Mouse (Mus musculus): ENCODE measurements around the gene Trpm4. TPM values are rescaled to one million over a fixed set of nuclear protein-coding genes. Genes with fewer than 3 reads are reported as not detected.
A peak's percentile ranks its signal among the peaks of the same experiment; 100 is the strongest.

Gene Trpm4
- polyA plus RNA-seq, 1 experiment from 2014 or later: 6.8 TPM

- H3K27ac ChIP-seq (ENCODE audit: low read depth, low read length): no peak overlapping the region
- WGBS: 34% methylated on average over 10 of the region's 10 CpGs
- no peak for ATAC-seq (replicated peaks; ENCODE audit: low FRiP score)
- DNase-seq (ENCODE audit: low spot score): no peak
- no peaks in the 10 kb centered on the region for H3K9me3 ChIP-seq (ENCODE audit: control insufficient read depth, low read length)
- no peak overlapping the region for H3K4me3 ChIP-seq (ENCODE audit: low read depth, low read length)
- H3K36me3 ChIP-seq (ENCODE audit: control insufficient read depth, insufficient read depth, low read length): no peaks in the 10 kb centered on the region
- H3K27me3 ChIP-seq (ENCODE audit: control insufficient read depth, insufficient read depth, low read length): no peaks in the 10 kb centered on the region
- no peaks in the 10 kb centered on the region; the same call in 1 of the 2 replicates for H3K4me1 ChIP-seq (replicated peaks; ENCODE audit: control insufficient read depth, insufficient read depth, low read length)
- no peak overlapping the region for H3K9ac ChIP-seq (ENCODE audit: low read length)
- no peak overlapping the region for H3K4me2 ChIP-seq (ENCODE audit: low read depth, low read length, severe bottlenecking)
Measured at GRCm38 (mm10) chr7:45312686-45313453, 20.7 kb downstream of the Trpm4 start.

- DNase-seq (ENCODE audit: low spot score) (no peak), ATAC-seq (replicated peaks; ENCODE audit: low FRiP score) (no peak)
- Histone ChIP-seq H3K27ac (ENCODE audit: low read depth, low read length) (no peak overlapping the region), H3K9me3 (ENCODE audit: control insufficient read depth, low read length) (no peaks in the 10 kb centered on the region), H3K36me3 (ENCODE audit: control insufficient read depth, insufficient read depth, low read length) (no peaks in the 10 kb centered on the region), H3K4me1 (replicated peaks; ENCODE audit: control insufficient read depth, insufficient read depth, low read length) (no peaks in the 10 kb centered on the region; the same call in 1 of the 2 replicates), H3K4me2 (ENCODE audit: low read depth, low read length, severe bottlenecking) (no peak overlapping the region), H3K9ac (ENCODE audit: low read length) (no peak overlapping the region), H3K27me3 (ENCODE audit: control insufficient read depth, insufficient read depth, low read length) (no peaks in the 10 kb centered on the region), H3K4me3 (ENCODE audit: low read depth, low read length) (no peak overlapping the region)
- 79% methylated on average over 8 of the region's 8 CpGs for WGBS
Measured at GRCm38 (mm10) chr7:45312023-45312422, 21.6 kb downstream of the Trpm4 start.

DNA sequence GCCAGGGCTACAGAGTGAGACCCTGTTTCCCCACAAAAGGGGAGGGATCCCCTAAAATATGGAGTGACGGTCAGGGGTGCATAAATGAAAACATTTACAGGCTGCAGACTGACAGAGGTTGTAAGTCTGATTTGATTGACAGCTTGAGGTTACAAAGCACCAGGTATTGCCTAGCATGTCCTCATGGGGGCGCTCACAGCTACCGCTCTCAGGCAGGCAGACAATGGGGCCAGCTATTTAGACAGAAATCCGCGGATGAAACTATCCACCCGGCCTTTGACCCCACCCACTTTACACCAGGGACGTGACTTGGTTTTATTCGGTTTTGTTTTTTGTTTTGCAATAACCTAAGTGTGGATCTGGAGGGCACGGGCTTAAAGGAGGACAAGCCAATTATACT lies 24.1 kb downstream of the Trpm4 start:
- Histone ChIP-seq H3K4me2 (ENCODE audit: low read depth, low read length, severe bottlenecking) (no peak overlapping the region), H3K9ac (ENCODE audit: low read length) (no peak overlapping the region), H3K27me3 (ENCODE audit: control insufficient read depth, insufficient read depth, low read length) (no peaks in the 10 kb centered on the region), H3K27ac (ENCODE audit: low read depth, low read length) (no peak overlapping the region), H3K4me1 (replicated peaks; ENCODE audit: control insufficient read depth, insufficient read depth, low read length) (peaks cover 2% of the 10 kb centered on the region; the same call in 1 of the 2 replicates), H3K9me3 (ENCODE audit: control insufficient read depth, low read length) (no peaks in the 10 kb centered on the region), H3K4me3 (ENCODE audit: low read depth, low read length) (no peak overlapping the region), H3K36me3 (ENCODE audit: control insufficient read depth, insufficient read depth, low read length) (no peaks in the 10 kb centered on the region)
- ATAC-seq (replicated peaks; ENCODE audit: low FRiP score) (0 out of 2 replicates have a peak, but pooled peaks have one; percentile 18), DNase-seq (ENCODE audit: low spot score) (peak; percentile 83)
- WGBS: 10% methylated on average over 9 of the region's 9 CpGs

DNA sequence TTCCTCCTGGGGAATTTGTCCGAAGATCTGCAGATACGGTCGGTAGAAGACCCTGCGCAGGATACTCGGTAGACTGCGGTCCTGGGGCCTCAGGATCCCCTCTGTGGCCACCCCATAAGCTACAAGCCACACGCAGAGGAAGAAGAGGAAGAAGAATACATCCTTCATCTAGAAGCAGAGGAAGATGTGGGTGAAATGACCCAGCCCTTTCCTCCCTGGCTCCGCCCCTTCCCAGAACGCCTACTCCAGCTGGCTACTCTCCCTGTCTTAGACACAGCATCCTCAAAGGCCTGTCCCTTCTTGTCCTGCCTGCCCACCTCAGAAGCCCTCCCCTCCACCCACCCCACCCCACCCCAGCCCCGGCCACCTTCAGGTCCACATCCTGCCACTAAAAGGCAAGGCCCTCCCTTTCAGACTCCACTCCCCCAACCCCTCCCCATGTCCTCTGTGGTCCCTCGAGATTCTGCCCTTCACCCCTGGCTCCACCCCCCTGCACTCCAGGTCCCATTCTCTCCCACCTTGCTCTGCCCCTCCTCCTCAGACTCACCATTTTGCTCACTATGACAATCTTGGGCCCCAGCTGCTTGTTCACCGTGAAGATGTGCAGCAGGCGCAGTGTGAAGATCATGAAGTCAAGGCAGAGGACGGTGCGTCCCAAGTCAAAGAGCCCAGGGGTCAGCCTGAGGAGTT lies 24.9 kb downstream of the Trpm4 start:
- no peak overlapping the region for H3K4me3 ChIP-seq (ENCODE audit: low read depth, low read length)
- no peak overlapping the region for H3K27ac ChIP-seq (ENCODE audit: low read depth, low read length)
- H3K9me3 ChIP-seq (ENCODE audit: control insufficient read depth, low read length): no peaks in the 10 kb centered on the region
- peaks cover 2% of the 10 kb centered on the region; the same call in 1 of the 2 replicates for H3K4me1 ChIP-seq (replicated peaks; ENCODE audit: control insufficient read depth, insufficient read depth, low read length)
- H3K9ac ChIP-seq (ENCODE audit: low read length): no peak overlapping the region
- 66% methylated on average over 14 of the region's 15 CpGs for WGBS
- H3K36me3 ChIP-seq (ENCODE audit: control insufficient read depth, insufficient read depth, low read length): no peaks in the 10 kb centered on the region
- DNase-seq (ENCODE audit: low spot score) (no peak), ATAC-seq (replicated peaks; ENCODE audit: low FRiP score) (no peak)
- H3K4me2 ChIP-seq (ENCODE audit: low read depth, low read length, severe bottlenecking): no peak overlapping the region
- H3K27me3 ChIP-seq (ENCODE audit: control insufficient read depth, insufficient read depth, low read length): no peaks in the 10 kb centered on the region

- peak; percentile 58 for ATAC-seq (replicated peaks; ENCODE audit: low FRiP score)
- peak overlapping the region; percentile 11; the same call in 1 of the 2 replicates for H3K4me3 ChIP-seq (ENCODE audit: low read depth, low read length)
- no peak overlapping the region for H3K9ac ChIP-seq (ENCODE audit: low read length)
- H3K36me3 ChIP-seq (ENCODE audit: control insufficient read depth, insufficient read depth, low read length): no peaks in the 10 kb centered on the region
- 3% methylated on average over 17 of the region's 17 CpGs for WGBS
- peaks cover 2% of the 10 kb centered on the region; the same call in 1 of the 2 replicates for H3K4me1 ChIP-seq (replicated peaks; ENCODE audit: control insufficient read depth, insufficient read depth, low read length)
- DNase-seq (ENCODE audit: low spot score): peak; percentile 85
- H3K4me2 ChIP-seq (ENCODE audit: low read depth, low read length, severe bottlenecking): peak overlapping the region; percentile 47
- no peaks in the 10 kb centered on the region for H3K27me3 ChIP-seq (ENCODE audit: control insufficient read depth, insufficient read depth, low read length)
- H3K9me3 ChIP-seq (ENCODE audit: control insufficient read depth, low read length): no peaks in the 10 kb centered on the region
- H3K27ac ChIP-seq (ENCODE audit: low read depth, low read length): no peak overlapping the region
Measured at GRCm38 (mm10) chr7:45305275-45305674, 28.3 kb downstream of the Trpm4 start.

- Histone ChIP-seq H3K9ac (ENCODE audit: low read length) (peak overlapping the region; percentile 12; the same call in 1 of the 2 replicates), H3K4me2 (ENCODE audit: low read depth, low read length, severe bottlenecking) (peak overlapping the region; percentile 47), H3K27me3 (ENCODE audit: control insufficient read depth, insufficient read depth, low read length) (no peaks in the 10 kb centered on the region), H3K36me3 (ENCODE audit: control insufficient read depth, insufficient read depth, low read length) (no peaks in the 10 kb centered on the region), H3K9me3 (ENCODE audit: control insufficient read depth, low read length) (no peaks in the 10 kb centered on the region), H3K27ac (ENCODE audit: low read depth, low read length) (no peak overlapping the region), H3K4me3 (ENCODE audit: low read depth, low read length) (peak overlapping the region; percentile 11; the same call in 1 of the 2 replicates), H3K4me1 (replicated peaks; ENCODE audit: control insufficient read depth, insufficient read depth, low read length) (peaks cover 2% of the 10 kb centered on the region; the same call in 1 of the 2 replicates)
- WGBS: 11% methylated on average over 12 of the region's 13 CpGs
- ATAC-seq (replicated peaks; ENCODE audit: low FRiP score) (0 out of 2 replicates have a peak, but pooled peaks have one; percentile 15), DNase-seq (ENCODE audit: low spot score) (no peak)
Measured at GRCm38 (mm10) chr7:45304869-45305268, 28.7 kb downstream of the Trpm4 start.

DNA sequence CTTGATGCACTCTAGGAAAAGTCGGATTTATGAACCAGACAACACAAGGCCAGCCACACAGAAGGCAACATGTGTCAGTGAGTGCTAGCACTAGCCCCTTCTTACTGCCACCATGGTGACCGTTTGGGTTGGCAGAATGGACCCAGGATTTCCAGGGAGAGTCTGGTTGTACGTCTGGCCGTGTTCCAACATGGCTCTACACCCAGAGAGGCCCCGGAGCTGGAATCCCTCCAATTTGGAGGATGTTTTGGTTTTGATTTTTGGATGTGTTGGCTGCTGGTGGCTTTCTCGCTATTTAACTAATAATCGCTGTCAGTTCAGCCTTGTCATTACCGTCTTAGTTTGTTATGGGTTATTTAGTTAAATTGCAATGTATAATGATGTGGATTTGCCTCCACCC lies 31.0 kb downstream of the Trpm4 start:
- Histone ChIP-seq H3K36me3 (ENCODE audit: control insufficient read depth, insufficient read depth, low read length) (no peaks in the 10 kb centered on the region), H3K9ac (ENCODE audit: low read length) (no peak overlapping the region), H3K4me2 (ENCODE audit: low read depth, low read length, severe bottlenecking) (no peak overlapping the region), H3K4me1 (replicated peaks; ENCODE audit: control insufficient read depth, insufficient read depth, low read length) (peaks cover 2% of the 10 kb centered on the region; the same call in 1 of the 2 replicates), H3K4me3 (ENCODE audit: low read depth, low read length) (no peak overlapping the region), H3K27me3 (ENCODE audit: control insufficient read depth, insufficient read depth, low read length) (no peaks in the 10 kb centered on the region), H3K9me3 (ENCODE audit: control insufficient read depth, low read length) (no peaks in the 10 kb centered on the region), H3K27ac (ENCODE audit: low read depth, low read length) (no peak overlapping the region)
- 86% methylated on average over 8 of the region's 8 CpGs for WGBS
- no peak for DNase-seq (ENCODE audit: low spot score)
- no peak for ATAC-seq (replicated peaks; ENCODE audit: low FRiP score)

- no peaks in the 10 kb centered on the region; the same call in 1 of the 2 replicates for H3K4me1 ChIP-seq (replicated peaks; ENCODE audit: control insufficient read depth, insufficient read depth, low read length)
- no peaks in the 10 kb centered on the region for H3K9me3 ChIP-seq (ENCODE audit: control insufficient read depth, low read length)
- WGBS: 15% methylated on average over 6 of the region's 6 CpGs
- DNase-seq (ENCODE audit: low spot score): peak; percentile 65
- H3K9ac ChIP-seq (ENCODE audit: low read length): no peak overlapping the region
- H3K27me3 ChIP-seq (ENCODE audit: control insufficient read depth, insufficient read depth, low read length): no peaks in the 10 kb centered on the region
- ATAC-seq (replicated peaks; ENCODE audit: low FRiP score): no peak
- no peaks in the 10 kb centered on the region for H3K36me3 ChIP-seq (ENCODE audit: control insufficient read depth, insufficient read depth, low read length)
- H3K4me2 ChIP-seq (ENCODE audit: low read depth, low read length, severe bottlenecking): no peak overlapping the region
- H3K27ac ChIP-seq (ENCODE audit: low read depth, low read length): no peak overlapping the region
- no peak overlapping the region for H3K4me3 ChIP-seq (ENCODE audit: low read depth, low read length)
Measured at GRCm38 (mm10) chr7:45300270-45300669, 33.3 kb downstream of the Trpm4 start.

Measured in forebrain, embryonic 11.5 days (tissue).